Mouse (Mus musculus): ENCODE data around the gene Armh3. TPM values are rescaled to one million over a fixed set of nuclear protein-coding genes. Genes with fewer than 3 reads are reported as not detected.

Gene Armh3
- polyA plus RNA-seq, 1 experiment from 2014 or later, result 18.5 TPM

DNA sequence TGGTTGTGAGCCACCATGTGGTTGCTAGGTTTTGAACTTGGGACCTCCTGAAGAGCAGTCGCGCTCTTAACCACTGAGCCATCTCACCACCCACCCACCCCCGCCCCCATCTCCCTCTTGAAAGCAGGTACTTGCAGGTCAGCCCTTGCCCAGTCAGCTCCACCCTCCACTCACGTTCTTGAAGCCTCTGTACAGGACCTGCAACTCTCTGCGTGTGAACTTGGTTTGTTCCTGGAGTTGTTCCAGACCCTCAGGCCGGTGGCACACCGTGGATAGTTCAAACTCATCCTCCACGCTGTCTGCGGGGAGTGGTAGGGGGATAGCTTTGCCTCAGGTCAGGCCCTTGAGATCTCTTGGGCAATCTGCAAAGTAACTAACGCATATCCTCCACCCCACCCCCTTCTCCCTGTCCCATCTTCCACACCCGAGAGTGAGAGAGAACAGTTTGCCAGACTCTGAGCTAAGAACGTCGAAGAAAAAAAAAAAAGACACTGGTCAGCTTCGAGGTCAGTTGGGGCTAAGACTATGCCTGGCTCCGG is 202.8 kb downstream of the Armh3 start:
- Histone ChIP-seq H3K27me3 (ENCODE audit: poor library complexity, severe bottlenecking) (peaks cover 12% of the 10 kb centered on the region), H3K36me3 (replicated peaks) (no peaks in the 10 kb centered on the region), H3K27ac (no peak overlapping the region), H3K4me3 (peak overlapping the region; percentile 51), H3K9me3 (no peaks in the 10 kb centered on the region), H3K4me1 (peaks cover 17% of the 10 kb centered on the region)
- no peak for DNase-seq (ENCODE audit: extremely low spot score, low spot score)
- WGBS, result 33% methylated on average over 15 of the region's 15 CpGs

DNA sequence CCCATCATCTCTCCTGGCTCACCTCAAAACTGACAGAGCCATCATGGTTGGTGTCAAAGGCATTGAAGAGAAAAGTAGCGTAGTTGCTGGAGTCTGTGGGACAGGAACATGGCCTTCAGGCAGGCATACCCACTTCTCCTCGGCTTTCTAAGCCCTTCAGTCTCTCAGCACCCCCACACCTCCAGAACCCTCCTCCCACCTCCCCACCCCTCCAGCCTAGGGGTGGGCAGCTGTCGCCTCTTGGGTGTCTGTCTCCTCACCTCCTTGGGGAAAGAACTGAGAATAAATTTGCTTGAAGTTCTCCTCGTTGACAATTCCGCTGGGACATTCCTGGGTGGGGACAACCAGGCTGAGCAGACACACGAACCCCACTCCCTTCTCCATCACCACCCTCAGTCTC is 203.6 kb downstream of the Armh3 start:
- DNase-seq (ENCODE audit: extremely low spot score, low spot score), result no peak
- H3K27ac ChIP-seq, result no peak overlapping the region
- H3K27me3 ChIP-seq (ENCODE audit: poor library complexity, severe bottlenecking), result peaks cover 12% of the 10 kb centered on the region
- H3K4me1 ChIP-seq, result peaks cover 17% of the 10 kb centered on the region
- H3K9me3 ChIP-seq, result no peaks in the 10 kb centered on the region
- H3K36me3 ChIP-seq (replicated peaks), result no peaks in the 10 kb centered on the region
- 84% methylated on average over 6 of the region's 6 CpGs for WGBS
- no peak overlapping the region for H3K4me3 ChIP-seq

DNA sequence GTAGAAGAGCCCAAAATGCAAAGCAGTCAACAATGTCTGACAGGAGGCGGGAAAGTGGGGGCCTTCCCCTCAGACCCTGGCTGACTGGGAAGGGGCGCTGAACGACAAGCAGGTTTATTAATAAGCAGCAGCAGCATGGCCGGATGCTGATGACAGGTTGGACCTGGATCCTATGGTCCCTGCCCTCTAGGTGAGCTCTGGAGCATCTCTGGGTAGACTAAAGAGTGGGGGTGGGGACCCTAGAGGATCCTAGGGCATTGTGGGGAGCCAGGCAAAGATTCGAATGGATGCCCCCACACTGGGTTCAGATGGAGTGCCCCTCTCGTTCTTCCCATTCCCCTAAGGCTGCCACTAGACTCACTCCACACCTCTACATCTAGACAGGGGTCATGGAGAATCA is 205.9 kb downstream of the Armh3 start:
- peaks cover 12% of the 10 kb centered on the region for H3K27me3 ChIP-seq (ENCODE audit: poor library complexity, severe bottlenecking)
- no peak overlapping the region for H3K27ac ChIP-seq
- DNase-seq (ENCODE audit: extremely low spot score, low spot score), result no peak
- 90% methylated on average over 6 of the region's 6 CpGs for WGBS
- peaks cover 17% of the 10 kb centered on the region for H3K4me1 ChIP-seq
- no peaks in the 10 kb centered on the region for H3K9me3 ChIP-seq
- no peaks in the 10 kb centered on the region for H3K36me3 ChIP-seq (replicated peaks)
- no peak overlapping the region for H3K4me3 ChIP-seq

DNA sequence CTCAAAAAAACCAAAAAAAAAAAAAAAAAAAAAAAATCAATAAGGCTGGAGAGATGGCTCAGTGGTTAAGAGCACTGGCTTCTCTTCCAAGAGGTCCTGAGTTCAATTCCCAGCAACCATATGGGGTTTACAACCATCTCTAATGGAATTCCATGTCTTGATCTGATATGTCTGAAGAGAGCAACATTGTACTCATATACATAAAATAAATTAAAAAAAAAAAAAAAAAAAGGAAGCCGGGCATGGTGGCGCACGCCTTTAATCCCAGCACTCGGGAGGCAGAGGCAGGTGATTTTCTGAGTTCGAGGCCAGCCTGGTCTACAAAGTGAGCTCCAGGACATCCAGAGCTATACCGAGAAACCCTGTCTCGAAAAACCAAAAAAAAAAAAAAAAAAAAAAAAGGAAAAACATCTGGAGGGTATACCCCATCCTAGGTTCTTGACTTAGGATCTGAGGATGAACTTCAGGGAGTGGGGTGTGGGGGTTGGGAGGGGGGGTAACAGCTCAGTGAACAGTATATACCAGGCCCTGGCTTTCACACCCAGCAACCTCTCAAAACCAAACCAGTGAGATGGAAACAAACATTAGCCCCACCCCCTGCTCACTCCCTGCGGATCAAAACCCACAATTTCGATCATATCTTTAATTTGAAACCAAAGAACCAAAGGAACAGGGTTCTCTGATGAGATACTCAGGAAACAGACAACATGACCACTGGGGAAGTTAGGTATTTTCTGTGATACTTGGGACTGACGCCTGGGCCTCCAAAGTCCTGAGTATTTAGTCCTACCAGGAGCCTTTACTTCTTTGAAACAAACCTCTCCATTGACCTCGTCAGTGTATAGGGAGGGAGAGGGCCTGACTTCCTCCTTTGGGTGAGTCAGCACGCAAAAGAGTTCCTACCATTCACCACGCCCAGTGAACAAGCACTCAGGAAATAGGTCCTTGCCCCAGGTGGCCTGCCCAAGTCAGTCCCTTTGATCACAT is 208.1 kb downstream of the Armh3 start:
- no peaks in the 10 kb centered on the region for H3K9me3 ChIP-seq
- no peaks in the 10 kb centered on the region; the same call in 1 of the 2 replicates for H3K27me3 ChIP-seq (ENCODE audit: poor library complexity, severe bottlenecking)
- 82% methylated on average over 13 of the region's 13 CpGs for WGBS
- DNase-seq (ENCODE audit: extremely low spot score, low spot score), result no peak
- H3K36me3 ChIP-seq (replicated peaks), result no peaks in the 10 kb centered on the region
- H3K4me3 ChIP-seq, result no peak overlapping the region
- no peak overlapping the region for H3K27ac ChIP-seq
- no peaks in the 10 kb centered on the region for H3K4me1 ChIP-seq

DNA sequence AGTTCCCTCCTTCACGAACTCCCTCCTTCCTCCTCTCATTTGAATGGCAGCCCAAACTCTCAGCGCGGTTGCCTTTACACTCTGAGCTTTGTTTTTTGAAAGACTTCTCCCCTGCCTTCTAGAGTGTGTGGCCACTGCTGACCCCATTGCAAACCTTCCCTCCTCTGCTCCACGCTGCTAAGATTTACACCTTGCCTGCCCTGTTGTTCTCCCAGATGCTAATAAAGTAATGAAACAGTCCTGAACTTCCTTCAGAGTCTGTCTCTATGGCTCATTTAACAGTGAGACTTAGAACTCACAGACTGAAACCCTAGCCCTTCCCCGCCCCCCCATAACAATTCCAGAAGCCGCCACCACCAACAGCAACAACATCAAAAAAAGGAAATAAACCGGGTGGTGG is 208.9 kb downstream of the Armh3 start:
- Histone ChIP-seq H3K36me3 (replicated peaks) (no peaks in the 10 kb centered on the region), H3K4me1 (peaks cover under 1% of the 10 kb centered on the region; the same call in 1 of the 2 replicates), H3K27ac (no peak overlapping the region), H3K4me3 (no peak overlapping the region), H3K9me3 (no peaks in the 10 kb centered on the region), H3K27me3 (ENCODE audit: poor library complexity, severe bottlenecking) (no peaks in the 10 kb centered on the region; the same call in 1 of the 2 replicates)
- DNase-seq (ENCODE audit: extremely low spot score, low spot score), result no peak
- WGBS, result 81% methylated on average over 7 of the region's 7 CpGs

DNA sequence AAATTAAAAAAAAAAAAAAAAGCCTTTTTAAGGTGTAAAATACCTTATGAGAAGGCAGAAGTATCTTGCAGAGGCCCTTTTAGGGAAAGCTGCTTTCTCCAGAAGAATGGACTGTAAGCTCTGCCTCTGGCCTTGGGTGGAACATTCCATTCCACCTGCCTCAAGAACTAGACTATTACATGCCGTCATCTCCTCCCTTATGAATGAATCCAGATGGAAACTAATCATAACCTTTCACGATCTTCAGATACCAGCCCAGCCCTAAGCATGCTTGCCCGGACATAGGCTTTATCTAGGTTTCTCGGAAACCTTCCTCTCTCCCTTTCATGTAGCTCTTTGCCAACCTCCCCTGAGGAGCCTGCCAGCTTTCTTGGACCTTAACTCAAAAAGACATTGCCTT is 210.0 kb downstream of the Armh3 start:
- WGBS, result 97% methylated on average over 4 of the region's 4 CpGs
- no peak for DNase-seq (ENCODE audit: extremely low spot score, low spot score)
- Histone ChIP-seq H3K4me3 (no peak overlapping the region), H3K27me3 (ENCODE audit: poor library complexity, severe bottlenecking) (no peaks in the 10 kb centered on the region), H3K36me3 (replicated peaks) (no peaks in the 10 kb centered on the region), H3K27ac (no peak overlapping the region), H3K4me1 (peaks cover 6% of the 10 kb centered on the region), H3K9me3 (no peaks in the 10 kb centered on the region)

DNA sequence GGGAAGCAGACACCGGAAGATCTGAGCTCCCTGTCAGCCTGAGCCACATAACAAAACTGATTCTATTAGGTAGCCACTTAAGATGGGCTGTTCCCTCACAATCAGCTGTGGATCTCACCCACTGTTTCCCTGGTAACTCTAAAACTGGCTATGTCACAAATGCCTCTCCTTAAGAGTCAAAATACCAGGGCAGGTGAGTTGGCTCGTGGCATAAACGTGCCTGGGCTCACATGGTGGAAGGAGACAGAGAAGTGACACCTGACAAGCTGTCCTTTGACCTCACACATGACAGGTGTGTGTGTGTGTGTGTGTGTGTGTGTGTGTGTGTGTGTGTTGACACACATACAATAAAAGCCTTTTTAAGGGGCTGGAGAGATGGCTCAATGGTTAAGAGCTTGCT is 210.8 kb downstream of the Armh3 start:
- DNase-seq (ENCODE audit: extremely low spot score, low spot score), result no peak
- Histone ChIP-seq H3K27ac (no peak overlapping the region), H3K4me3 (no peak overlapping the region), H3K27me3 (ENCODE audit: poor library complexity, severe bottlenecking) (no peaks in the 10 kb centered on the region), H3K36me3 (replicated peaks) (no peaks in the 10 kb centered on the region), H3K9me3 (no peaks in the 10 kb centered on the region), H3K4me1 (peaks cover 8% of the 10 kb centered on the region)
- 87% methylated on average over 3 of the region's 3 CpGs for WGBS

DNA sequence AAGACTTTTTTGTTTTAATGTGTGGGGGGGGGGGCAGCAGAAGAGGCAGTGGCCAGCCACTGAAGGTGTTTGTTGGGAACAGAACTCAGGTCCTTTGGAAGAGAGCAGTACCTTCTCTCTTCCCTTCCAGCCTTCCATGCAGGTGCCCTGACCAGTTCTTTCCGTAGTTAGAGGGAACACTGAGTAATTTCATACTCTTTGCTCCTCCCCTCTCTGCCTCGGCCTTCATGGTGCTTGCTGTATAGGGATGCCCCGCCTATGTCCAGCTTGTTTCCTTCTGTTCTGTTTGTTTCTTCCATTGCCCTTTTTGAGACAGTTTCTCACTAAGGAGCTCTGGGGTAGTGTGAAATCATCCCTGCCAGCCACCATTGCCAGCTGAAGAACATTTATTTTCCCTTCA is 212.8 kb downstream of the Armh3 start:
- WGBS, result 58% methylated on average over 3 of the region's 3 CpGs

DNA sequence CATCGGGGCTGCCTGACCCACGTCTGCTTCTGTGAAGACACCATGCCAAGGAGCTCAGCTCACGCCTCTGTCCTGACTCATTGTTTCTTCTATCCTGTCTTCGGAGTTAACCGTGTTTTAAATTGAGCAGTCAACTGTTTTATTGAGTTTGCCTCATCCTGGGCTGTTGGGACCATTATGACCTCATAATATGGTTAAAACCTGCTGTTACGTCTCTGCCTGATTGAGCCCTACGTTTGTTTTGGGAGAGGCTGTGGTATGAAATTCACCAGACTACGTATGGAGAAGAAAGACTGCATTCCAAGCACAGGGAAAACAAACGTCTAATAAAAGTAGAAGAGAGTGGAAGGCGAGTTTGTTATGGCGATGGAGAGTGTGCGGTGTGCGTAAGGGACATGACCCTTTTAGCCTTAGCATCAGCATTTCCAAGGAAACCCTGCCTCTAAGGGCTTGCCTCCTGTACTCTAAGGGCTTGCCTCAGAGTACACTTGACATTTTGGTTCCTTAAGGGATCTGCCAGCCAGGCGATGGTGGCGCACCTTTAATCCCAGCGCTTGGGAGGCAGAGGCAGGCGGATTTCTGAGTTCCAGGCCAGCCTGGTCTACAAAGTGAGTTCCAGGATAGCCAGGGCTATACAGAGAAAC is 214.2 kb downstream of the Armh3 start:
- Histone ChIP-seq H3K4me3 (peak overlapping the region; percentile 99), H3K36me3 (replicated peaks) (peaks cover 25% of the 10 kb centered on the region), H3K27ac (peak overlapping the region; percentile 98), H3K27me3 (ENCODE audit: poor library complexity, severe bottlenecking) (no peaks in the 10 kb centered on the region), H3K9me3 (no peaks in the 10 kb centered on the region), H3K4me1 (peaks cover 34% of the 10 kb centered on the region)
- WGBS, result 38% methylated on average over 17 of the region's 17 CpGs
- DNase-seq (ENCODE audit: extremely low spot score, low spot score), result no peak

More for the DNA sequence above, 212.8 kb downstream of the Armh3 start:
- H3K9me3 ChIP-seq, result no peaks in the 10 kb centered on the region
- no peak overlapping the region for H3K27ac ChIP-seq
- peaks cover 28% of the 10 kb centered on the region for H3K4me1 ChIP-seq
- H3K4me3 ChIP-seq, result no peak overlapping the region
- H3K36me3 ChIP-seq (replicated peaks), result peaks cover 11% of the 10 kb centered on the region
- H3K27me3 ChIP-seq (ENCODE audit: poor library complexity, severe bottlenecking), result no peaks in the 10 kb centered on the region
- no peak for DNase-seq (ENCODE audit: extremely low spot score, low spot score)

DNA sequence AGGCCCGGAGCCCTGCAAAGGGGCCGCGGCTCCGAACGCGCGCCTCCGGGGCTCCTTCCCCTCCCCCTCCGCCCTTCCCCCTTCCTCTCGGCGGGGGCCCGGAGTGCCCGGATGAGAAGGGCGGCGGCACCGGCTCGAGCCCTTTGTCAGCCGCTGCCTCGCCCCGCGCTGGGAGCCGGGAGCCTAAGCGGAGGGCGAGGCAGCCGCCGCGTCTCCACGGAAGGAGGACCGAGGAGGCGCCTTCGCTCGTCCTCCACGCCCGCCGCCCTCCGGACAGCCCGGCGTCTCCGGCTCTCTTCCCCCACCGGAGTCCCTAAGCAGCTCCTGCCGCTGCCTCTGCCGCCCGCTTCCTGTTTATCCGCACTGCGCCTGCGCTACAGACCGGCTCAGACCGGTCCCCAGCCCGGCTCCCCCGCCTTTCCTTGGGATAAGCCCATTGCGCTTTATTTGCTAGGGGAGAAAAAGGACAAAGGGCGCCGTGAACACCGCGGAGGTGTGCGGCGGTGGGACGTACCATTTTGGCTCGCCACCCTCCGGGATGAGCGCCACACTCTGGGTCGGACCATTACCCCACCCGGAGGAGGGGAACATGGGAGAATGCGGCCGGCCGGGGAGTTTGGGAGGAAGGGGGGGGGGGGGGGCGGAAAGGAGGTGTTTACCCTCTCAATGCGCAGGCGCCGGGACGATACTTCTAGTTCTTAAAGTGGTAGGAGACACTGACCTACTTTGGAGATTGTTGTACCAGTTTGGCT is 214.9 kb downstream of the Armh3 start, which contains the start of gene Mgea5:
TSS of gene Mgea5 (minus strand) at position 657 of the 752 bp plus-strand sequence.
- Histone ChIP-seq H3K9me3 (no peaks in the 10 kb centered on the region), H3K4me3 (peak within 1 kb of the TSS; percentile 99), H3K36me3 (replicated peaks) (peaks cover 32% of the 10 kb centered on the region), H3K4me1 (peaks cover 34% of the 10 kb centered on the region), H3K27ac (peak within 1 kb of the TSS; percentile 98), H3K27me3 (ENCODE audit: poor library complexity, severe bottlenecking) (no peaks in the 10 kb centered on the region)
- WGBS, result under 1% methylated on average over 69 of the region's 71 CpGs
- peak; percentile 99 for DNase-seq (ENCODE audit: extremely low spot score, low spot score)

DNA sequence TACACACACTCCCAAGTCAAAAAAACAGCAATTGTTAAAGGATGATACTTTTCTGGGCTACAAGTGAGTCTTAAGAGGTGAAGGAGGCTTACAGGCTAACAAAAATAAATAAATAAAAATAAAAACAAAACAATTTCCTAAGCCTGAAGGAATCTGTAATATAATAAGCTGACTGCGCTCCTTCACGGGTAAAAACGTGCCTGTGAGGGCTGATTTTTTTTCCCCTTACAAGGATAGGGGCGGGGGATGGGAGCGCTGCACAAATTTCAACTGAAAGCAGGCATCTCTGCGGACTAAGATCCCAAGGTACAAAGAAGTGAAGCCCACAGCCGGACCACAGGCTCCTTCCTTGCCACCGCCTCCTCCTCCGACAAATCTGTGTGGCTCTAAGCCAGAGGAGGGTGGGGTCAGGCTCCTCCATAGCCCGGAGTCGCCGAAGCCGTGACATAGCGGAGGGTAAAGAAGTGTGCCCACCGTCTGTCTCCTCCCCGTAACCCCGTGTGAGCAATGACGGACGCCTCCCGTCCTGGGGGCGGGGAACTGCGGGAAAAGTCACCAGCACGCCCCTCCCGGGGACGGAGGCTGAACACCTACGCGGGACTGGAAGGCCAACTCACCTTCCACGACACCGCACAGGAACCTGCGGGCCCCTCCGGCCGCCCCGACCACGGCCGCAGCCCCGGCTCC is 215.8 kb downstream of the Armh3 start:
- Histone ChIP-seq H3K36me3 (replicated peaks) (peaks cover 41% of the 10 kb centered on the region), H3K4me1 (peaks cover 34% of the 10 kb centered on the region), H3K27ac (peak overlapping the region; percentile 98), H3K27me3 (ENCODE audit: poor library complexity, severe bottlenecking) (no peaks in the 10 kb centered on the region), H3K9me3 (no peaks in the 10 kb centered on the region), H3K4me3 (peak overlapping the region; percentile 99)
- DNase-seq (ENCODE audit: extremely low spot score, low spot score), result peak; percentile 75
- 1% methylated on average over 36 of the region's 36 CpGs for WGBS

DNA sequence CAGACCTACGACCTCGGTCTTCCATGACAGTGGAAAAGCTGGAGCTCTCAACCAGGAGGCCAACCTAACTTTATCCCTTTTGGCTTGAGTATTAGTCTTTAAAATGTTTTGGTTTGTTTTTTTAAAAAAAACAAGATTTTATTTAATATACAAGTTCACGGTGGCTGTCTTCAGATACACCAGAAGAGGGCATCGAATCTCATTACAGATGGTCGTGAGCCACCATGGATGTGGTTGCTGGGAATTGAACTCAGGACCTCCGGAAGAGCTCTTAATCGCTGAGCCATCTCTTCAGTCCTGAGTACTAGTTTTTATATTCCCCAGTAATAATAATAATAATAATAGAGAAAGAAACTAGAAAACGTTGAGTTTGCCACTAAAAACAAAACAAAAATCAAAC is 216.6 kb downstream of the Armh3 start:
- no peaks in the 10 kb centered on the region for H3K27me3 ChIP-seq (ENCODE audit: poor library complexity, severe bottlenecking)
- H3K4me3 ChIP-seq, result peak overlapping the region; percentile 99
- peaks cover 34% of the 10 kb centered on the region for H3K4me1 ChIP-seq
- no peak for DNase-seq (ENCODE audit: extremely low spot score, low spot score)
- no peaks in the 10 kb centered on the region for H3K9me3 ChIP-seq
- whole genome bisulfite sequencing, result 74% methylated on average over 8 of the region's 8 CpGs
- no peak overlapping the region for H3K27ac ChIP-seq
- peaks cover 49% of the 10 kb centered on the region for H3K36me3 ChIP-seq (replicated peaks)
